Mouse (Mus musculus) embryo, embryonic 11.5 days (tissue): ENCODE measurements at regions not wholly inside any gene's neighbourhood (a gene's known extent, or its start where the extent isn't known, plus 50 kb on each side); places are given as distances from the start of the nearest gene placed in this dataset.

Experiments
- DNase-seq: peaks from one replicate; pipeline ENCODE4 v3.0.0-alpha.2; 2012; ENCODE audit warnings: low read depth, low spot score

- peak; percentile 14 for DNase-seq
Measured at GRCm38 (mm10) chr16:64068787-64069673, 205.1 kb upstream of the Epha3 start.

GRCm38 (mm10) chr16:64062584-64062983 is 198.6 kb upstream of the Epha3 start:
- no peak for DNase-seq

GRCm38 (mm10) chr16:64058712-64059111 is 194.7 kb upstream of the Epha3 start:
- DNase-seq: no peak

GRCm38 (mm10) chr16:64054346-64054745 is 190.4 kb upstream of the Epha3 start:
- no peak for DNase-seq

- no peak for DNase-seq
Measured at GRCm38 (mm10) chr16:64048026-64048425, 184.1 kb upstream of the Epha3 start.

GRCm38 (mm10) chr16:64033049-64033448 is 169.1 kb upstream of the Epha3 start:
- no peak for DNase-seq

GRCm38 (mm10) chr16:64023981-64024380 is 160.0 kb upstream of the Epha3 start:
- DNase-seq: no peak

GRCm38 (mm10) chr16:64000884-64001283 is 136.9 kb upstream of the Epha3 start:
- DNase-seq: no peak

GRCm38 (mm10) chr16:63967407-63967806 is 103.4 kb upstream of the Epha3 start:
- DNase-seq: no peak

GRCm38 (mm10) chr16:63960786-63961185 is 96.8 kb upstream of the Epha3 start:
- no peak for DNase-seq

- DNase-seq: peak; percentile 7
Measured at GRCm38 (mm10) chr16:63958154-63958553, 94.2 kb upstream of the Epha3 start.

GRCm38 (mm10) chr16:63925195-63925594 is 61.2 kb upstream of the Epha3 start:
- no peak for DNase-seq

GRCm38 (mm10) chr16:63921146-63921545 is 57.2 kb upstream of the Epha3 start:
- no peak for DNase-seq
